Mouse (Mus musculus) embryonic fibroblast, embryonic 13.5 days (primary cell): Measurements from ENCODE around the gene Itsn1. TPM values are rescaled to one million over a fixed set of nuclear protein-coding genes. Genes with fewer than 3 reads are reported as not detected.

Experiments
- H3K27ac ChIP-seq: 2 replicates; pipeline ENCODE4 v1.5.1; 2012; ENCODE audit warnings: low read length, control low read depth, inconsistent platforms; ENCODE audit not compliant: insufficient read depth
- H3K4me1 ChIP-seq: 2 replicates; pipeline ENCODE4 v1.6.1; 2011; ENCODE audit warnings: low read length; ENCODE audit not compliant: control insufficient read depth, insufficient read depth
- H3K4me3 ChIP-seq: 2 replicates; pipeline ENCODE4 v1.5.1; 2011; ENCODE audit warnings: mild to moderate bottlenecking, control low read depth, low read length; ENCODE audit not compliant: insufficient read depth
- CTCF ChIP-seq: IDR thresholded peaks from 2 replicates; pipeline ENCODE4 v1.5.1; 2011; ENCODE audit warnings: mild to moderate bottlenecking, control low read depth, low read length, moderate library complexity, borderline replicate concordance; ENCODE audit not compliant: insufficient read depth
- POLR2A ChIP-seq: IDR thresholded peaks from 2 replicates; pipeline ENCODE4 v1.6.1; 2011; ENCODE audit warnings: low read depth, mild to moderate bottlenecking, control low read depth, low read length, moderate library complexity
- polyA plus RNA-seq: library from polyadenylated mRNA; stranded (reverse); fragments of >200 nt; gene quantifications from 2 replicates; pipeline ENCODE4 v1.2.4, GENCODE M21; 2011; ENCODE audit warnings: low read depth; ENCODE audit not compliant: missing spikeins, insufficient read length

Gene Itsn1
- polyA plus RNA-seq, 1 experiment, result 136 TPM

DNA sequence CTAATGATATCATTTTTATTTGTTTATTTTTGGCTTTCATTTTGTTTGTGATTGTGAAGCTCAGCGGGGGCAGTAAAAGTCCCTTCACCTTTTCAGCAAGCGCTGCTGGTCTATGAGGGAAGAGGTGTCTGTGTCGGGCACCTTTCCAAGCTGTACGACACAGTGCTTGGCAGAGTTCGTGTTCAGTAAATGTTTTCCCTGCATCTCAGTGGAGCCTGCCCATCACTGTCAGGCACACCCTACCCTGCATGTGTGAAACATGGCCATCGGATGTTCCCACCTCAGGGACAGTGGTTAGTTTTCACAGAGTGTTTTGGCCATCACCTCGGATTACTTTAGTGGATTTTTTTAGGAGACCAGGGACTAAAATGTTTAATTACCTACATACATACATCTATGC is 54.1 kb downstream of the Itsn1 start:
- Histone ChIP-seq H3K4me1 (no peaks in the 10 kb centered on the region; the same call in 1 of the 2 replicates), H3K4me3 (no peak overlapping the region), H3K27ac (no peak overlapping the region)
- TF ChIP-seq CTCF, result no peak
- TF ChIP-seq POLR2A, result no peak

DNA sequence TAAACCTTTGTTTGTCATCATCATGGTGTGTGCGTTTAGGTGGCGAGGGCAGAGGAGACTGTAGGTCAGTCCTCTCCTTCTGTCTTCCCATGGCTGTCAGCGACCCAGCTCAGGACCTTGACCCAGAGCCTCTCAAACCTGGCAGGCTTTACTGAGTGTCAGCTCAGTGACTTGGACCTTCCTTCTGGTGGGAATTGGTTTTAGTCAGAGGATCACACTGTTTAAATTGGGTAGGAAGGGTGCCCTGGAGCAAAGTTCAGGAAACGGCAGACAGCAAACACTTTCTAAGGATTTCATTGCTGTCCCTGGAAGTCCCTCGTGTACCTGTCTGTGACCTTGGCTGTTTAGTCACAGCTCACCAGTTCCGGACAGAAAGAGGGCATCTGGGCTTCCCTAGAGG is 55.2 kb downstream of the Itsn1 start:
- Histone ChIP-seq H3K4me3 (no peak overlapping the region), H3K27ac (no peak overlapping the region), H3K4me1 (no peaks in the 10 kb centered on the region; the same call in 1 of the 2 replicates)
- no peak for TF ChIP-seq CTCF
- TF ChIP-seq POLR2A, result no peak

DNA sequence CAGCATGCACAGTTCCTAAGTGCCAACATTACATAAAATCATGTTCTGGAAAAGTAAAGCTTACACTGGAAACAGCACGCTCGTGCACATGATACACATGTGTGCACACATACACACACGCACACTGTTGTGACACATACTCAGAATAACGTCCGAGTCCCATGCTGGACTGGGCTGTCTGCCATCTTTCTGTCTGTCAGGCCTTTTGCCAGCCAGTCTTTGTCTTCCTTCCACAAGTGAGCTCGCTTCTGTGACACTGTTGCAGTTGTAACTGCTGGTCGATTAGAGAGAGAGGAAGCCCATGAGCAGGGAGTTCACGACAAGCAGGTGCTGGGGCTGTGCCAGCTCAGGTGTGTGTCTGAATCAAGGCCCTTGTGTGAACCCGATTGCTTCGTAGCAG is 57.3 kb downstream of the Itsn1 start:
- TF ChIP-seq CTCF, result no peak
- no peak for TF ChIP-seq POLR2A

DNA sequence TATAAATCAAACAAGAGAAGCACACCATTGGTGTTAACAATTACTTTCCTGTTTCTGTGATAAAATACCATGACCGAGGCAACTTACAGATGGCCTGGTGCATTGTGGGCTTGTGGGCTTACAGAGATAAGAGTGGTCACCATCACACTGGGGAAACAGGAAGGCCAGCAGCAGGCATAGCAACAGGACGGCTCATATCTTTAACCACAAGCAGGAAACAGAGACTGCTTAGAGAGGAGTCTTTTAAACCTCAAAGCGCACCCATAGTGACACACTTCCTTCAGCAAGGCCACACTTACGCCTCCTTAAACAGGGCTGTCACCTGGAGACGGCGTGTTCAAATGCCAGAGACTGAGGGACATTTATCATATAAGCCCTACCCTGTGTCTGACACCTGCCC is 60.6 kb downstream of the Itsn1 start:
- Histone ChIP-seq H3K4me1 (no peaks in the 10 kb centered on the region), H3K4me3 (no peak overlapping the region), H3K27ac (no peak overlapping the region)
- no peak for TF ChIP-seq POLR2A
- TF ChIP-seq CTCF, result no peak

More for the DNA sequence above, 57.3 kb downstream of the Itsn1 start:
- Histone ChIP-seq H3K4me1 (no peaks in the 10 kb centered on the region), H3K4me3 (no peak overlapping the region), H3K27ac (no peak overlapping the region)

DNA sequence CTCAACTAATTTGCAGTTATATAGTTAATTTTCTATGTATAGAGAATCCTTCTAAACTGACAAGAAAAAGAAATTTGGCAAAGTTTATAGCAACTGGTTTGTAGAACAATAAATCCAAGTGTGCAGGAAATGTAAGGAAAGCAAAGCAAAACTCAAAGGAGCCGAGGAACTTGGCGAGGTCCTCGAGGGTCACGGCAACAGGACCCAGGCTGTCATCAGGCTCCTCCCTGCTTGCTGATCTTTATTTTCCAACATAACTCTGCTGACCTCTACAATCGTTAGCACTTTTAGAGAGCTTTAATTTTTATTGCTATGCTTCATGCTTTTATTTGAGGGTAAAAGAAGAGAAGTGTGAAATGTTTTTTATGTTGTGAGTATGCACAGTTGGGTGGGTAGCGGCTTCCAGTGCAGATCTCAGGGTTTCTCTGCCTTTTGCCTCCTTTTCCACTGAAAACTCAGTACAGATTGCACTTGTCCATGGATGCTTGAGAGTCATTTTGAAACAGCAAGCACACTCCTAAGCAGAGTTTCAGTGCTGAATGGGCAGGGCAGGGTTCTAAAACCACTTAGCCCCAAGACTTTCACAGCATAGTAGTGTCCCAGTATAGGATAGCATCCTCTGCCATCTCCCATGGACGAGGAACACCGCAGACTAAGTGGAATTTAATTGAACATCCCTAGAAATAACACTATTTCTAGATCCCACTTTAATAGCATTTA is 63.6 kb downstream of the Itsn1 start:
- no peaks in the 10 kb centered on the region for H3K4me1 ChIP-seq
- TF ChIP-seq CTCF (no peak), POLR2A (no peak)
- no peak overlapping the region for H3K27ac ChIP-seq
- no peak overlapping the region for H3K4me3 ChIP-seq

DNA sequence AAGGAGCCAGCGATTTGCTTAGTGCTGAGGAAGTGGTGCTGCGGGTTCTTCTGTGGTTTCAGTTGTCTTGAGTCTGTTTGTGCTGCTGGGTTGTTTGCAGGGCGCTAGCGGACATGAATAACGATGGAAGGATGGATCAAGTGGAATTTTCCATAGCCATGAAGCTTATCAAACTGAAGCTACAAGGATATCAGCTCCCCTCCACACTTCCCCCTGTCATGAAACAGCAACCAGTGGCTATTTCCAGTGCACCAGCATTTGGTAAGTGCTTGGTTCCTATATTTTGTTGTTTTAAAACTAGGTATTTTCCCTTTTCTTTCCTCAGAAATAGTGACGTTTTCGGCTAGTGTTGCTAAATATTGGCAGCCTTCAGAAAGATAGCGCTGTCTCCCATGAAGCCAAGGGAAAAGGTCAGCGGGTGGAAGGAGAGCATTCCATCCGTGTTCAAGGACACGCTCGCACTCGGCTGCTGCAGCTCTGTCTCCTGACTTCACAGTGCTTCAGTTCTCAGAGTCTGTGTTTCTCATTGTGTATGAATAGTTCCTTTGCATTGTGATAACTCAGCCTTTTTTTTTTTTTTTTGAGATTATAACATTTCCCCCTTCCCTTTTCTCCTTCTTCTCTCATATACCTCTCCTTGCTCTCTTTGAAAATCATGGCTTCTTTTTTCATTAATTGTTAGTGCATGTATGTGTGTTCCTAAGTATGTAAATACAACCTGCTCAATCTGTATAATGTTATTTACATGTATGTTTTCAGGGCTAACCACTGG is 64.6 kb downstream of the Itsn1 start:
- Histone ChIP-seq H3K4me1 (no peaks in the 10 kb centered on the region), H3K27ac (no peak overlapping the region), H3K4me3 (no peak overlapping the region)
- TF ChIP-seq POLR2A (no peak), CTCF (no peak)

DNA sequence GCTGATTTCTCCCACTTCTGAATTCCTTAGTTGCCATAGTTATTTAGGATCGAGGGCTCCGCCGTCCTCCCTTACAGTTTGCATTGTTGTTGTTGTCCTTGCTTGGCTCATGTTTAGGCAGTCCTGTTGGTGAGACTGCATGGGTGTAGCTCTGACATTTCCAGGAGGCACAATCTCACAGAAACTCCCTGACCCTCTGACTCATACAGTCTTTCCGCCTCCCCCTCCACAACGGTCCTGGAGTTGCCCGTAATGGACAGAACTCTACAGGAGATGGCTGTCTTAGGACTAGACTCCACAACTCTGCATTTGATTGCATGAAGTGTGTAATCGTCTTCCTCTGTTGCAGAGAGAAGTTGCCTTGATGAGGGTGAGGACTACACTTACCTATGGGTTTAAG is 65.2 kb downstream of the Itsn1 start:
- Histone ChIP-seq H3K4me1 (no peaks in the 10 kb centered on the region), H3K4me3 (no peak overlapping the region), H3K27ac (no peak overlapping the region)
- TF ChIP-seq POLR2A (no peak), CTCF (no peak)

DNA sequence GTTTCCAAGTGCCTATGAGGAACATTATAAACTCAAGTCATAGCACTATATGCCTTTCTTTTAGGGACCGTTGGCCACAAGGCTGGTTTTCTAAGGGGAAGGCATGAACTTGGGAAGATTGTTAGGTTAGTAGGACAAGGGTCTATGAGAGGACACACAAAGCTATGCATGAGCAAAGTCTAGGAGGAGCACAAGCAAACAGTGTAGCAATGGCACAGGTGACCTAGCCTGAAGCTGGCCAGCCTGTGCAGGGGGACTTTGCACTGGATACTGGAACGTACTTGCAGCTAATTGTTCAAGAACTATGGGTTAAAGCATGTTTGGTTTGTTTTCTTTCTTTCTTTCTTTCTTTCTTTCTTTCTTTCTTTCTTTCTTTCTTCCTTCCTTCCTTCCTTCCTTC is 66.0 kb downstream of the Itsn1 start:
- Histone ChIP-seq H3K4me3 (no peak overlapping the region), H3K4me1 (no peaks in the 10 kb centered on the region), H3K27ac (no peak overlapping the region)
- TF ChIP-seq CTCF, result no peak
- TF ChIP-seq POLR2A, result no peak

DNA sequence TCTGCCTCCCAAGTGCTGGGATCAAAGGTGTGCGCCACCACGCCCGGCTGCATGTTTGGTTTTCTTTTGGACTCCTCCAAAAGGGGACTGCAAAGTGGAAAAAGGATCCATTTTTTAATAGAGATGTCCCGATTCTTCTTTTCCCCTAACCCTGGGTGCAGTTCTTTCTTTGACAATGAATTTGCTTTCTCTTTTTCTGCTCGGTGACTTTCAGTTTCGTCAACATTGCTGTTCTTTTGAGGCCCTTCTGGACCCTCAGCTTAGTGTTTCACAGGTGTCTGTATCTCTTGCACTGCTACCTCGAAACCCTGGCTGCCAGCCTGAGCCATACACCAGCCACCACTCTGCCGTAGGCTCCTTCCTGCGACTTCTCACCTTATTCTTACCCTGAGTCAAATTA is 66.5 kb downstream of the Itsn1 start:
- TF ChIP-seq CTCF (no peak), POLR2A (no peak)

DNA sequence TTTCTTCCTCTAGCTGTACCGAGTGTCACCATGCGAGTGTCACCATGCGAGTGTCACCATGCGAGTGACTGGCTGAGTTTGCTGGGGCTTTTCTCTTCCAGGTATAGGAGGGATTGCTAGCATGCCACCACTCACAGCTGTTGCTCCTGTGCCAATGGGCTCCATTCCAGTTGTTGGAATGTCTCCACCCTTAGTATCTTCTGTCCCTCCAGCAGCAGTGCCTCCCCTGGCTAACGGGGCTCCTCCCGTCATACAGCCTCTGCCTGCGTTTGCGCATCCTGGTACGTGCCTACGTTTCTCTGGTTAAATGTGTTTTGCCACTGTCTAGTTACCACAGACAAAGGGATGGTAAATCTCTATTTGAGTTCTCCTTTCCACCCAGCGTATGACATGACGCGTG is 72.3 kb downstream of the Itsn1 start:
- Histone ChIP-seq H3K27ac (no peak overlapping the region), H3K4me1 (peaks cover 5% of the 10 kb centered on the region), H3K4me3 (no peak overlapping the region)
- TF ChIP-seq CTCF (no peak), POLR2A (no peak)

More for the DNA sequence above, 66.5 kb downstream of the Itsn1 start:
- Histone ChIP-seq H3K4me1 (no peaks in the 10 kb centered on the region), H3K4me3 (no peak overlapping the region), H3K27ac (no peak overlapping the region)
